In the genomic region with DNA sequence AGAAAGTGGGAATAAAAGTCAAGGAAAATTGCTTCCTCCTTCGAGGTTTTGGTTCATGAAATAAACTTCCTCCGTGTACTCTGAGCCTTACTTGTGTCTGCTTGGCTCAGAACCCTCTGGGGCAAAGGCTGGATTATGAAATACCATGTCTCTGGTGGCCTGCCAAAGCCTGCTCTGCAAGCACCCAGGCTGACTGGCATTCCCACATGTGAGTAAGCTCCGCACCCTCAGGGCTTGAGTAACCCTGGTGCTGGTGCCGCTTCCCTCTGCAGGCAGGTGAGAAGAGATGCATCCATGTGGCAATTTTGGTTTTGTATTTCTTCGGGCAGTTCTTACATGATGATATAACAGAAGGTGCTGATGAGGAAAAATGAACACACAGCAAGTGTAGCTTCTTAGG, we compare ENCODE assay signal across 10 mouse cellular contexts.
DNase-seq lines count a peak whose midpoint lies in the region; ATAC-seq and TF ChIP-seq lines count a peak whose summit lies in the region.
"Had no signal": no experiment of that assay in that cellular context is flagged by ENCODE, and none has a peak within 500 bp of the region (broad histone marks: within the 10 kb centered on the region; RNA-seq: fewer than 3 reads in every experiment).

No protein-coding gene starts in this region.

- peak; percentile 6; the same call in 1 of the 2 replicates for TF ChIP-seq CTCF in forebrain, postnatal 0 days (IDR thresholded peaks at IDR 0.05; ENCODE audit: low read depth)

- no peaks in the 10 kb centered on the region for H3K9me3 ChIP-seq in forebrain, postnatal 0 days (ENCODE audit: low read length)
- H3K9me3 ChIP-seq in forebrain, embryonic 16.5 days (ENCODE audit: control insufficient read depth, low read length), result no peaks in the 10 kb centered on the region
- H3K9me3 ChIP-seq in forebrain, embryonic 12.5 days, result no peaks in the 10 kb centered on the region
- H3K9me3 ChIP-seq: hindbrain, embryonic 15.5 days; lung, embryonic 15.5 days had no signal

- no peaks in the 10 kb centered on the region for H3K4me1 ChIP-seq in forebrain, postnatal 0 days (ENCODE audit: insufficient read depth)
- H3K4me1 ChIP-seq in forebrain, embryonic 16.5 days (replicated peaks; ENCODE audit: control insufficient read depth, insufficient read depth, low read length), result no peaks in the 10 kb centered on the region
- no peaks in the 10 kb centered on the region for H3K4me1 ChIP-seq in forebrain, embryonic 12.5 days
- H3K4me1 ChIP-seq: hindbrain, embryonic 15.5 days; lung, embryonic 15.5 days had no signal

- ATAC-seq in forebrain, postnatal 0 days, result no peak
- no peak for ATAC-seq in forebrain, embryonic 16.5 days
- no peak for ATAC-seq in forebrain, embryonic 12.5 days (ENCODE audit: low FRiP score)

- 69% methylated on average over 5 of the region's 5 CpGs for WGBS in forebrain, postnatal 0 days
- WGBS in forebrain, embryonic 16.5 days, result 74% methylated on average over 5 of the region's 5 CpGs
- WGBS in forebrain, embryonic 12.5 days, result 67% methylated on average over 5 of the region's 5 CpGs

- H3K4me2 ChIP-seq in forebrain, postnatal 0 days (ENCODE audit: low read depth), result no peak overlapping the region
- H3K4me2 ChIP-seq in forebrain, embryonic 16.5 days (ENCODE audit: low read length), result no peak overlapping the region
- no peak overlapping the region for H3K4me2 ChIP-seq in forebrain, embryonic 12.5 days
- H3K4me2 ChIP-seq: hindbrain, embryonic 15.5 days; lung, embryonic 15.5 days had no signal

- H3K27me3 ChIP-seq in forebrain, postnatal 0 days (ENCODE audit: insufficient read depth, low read length), result no peaks in the 10 kb centered on the region
- H3K27me3 ChIP-seq in forebrain, embryonic 16.5 days (replicated peaks; ENCODE audit: control insufficient read depth, insufficient read depth, low read length), result 0 out of 2 replicates have a peak, but pooled peaks cover 3% of the 10 kb centered on the region
- H3K27me3 ChIP-seq in forebrain, embryonic 12.5 days, result peaks cover 2% of the 10 kb centered on the region; the same call in 1 of the 2 replicates
- H3K27me3 ChIP-seq: lung, embryonic 15.5 days had no signal

- no peak for DNase-seq in forebrain, postnatal 0 days
- peak; percentile 77 for DNase-seq in adrenal gland, postnatal 25 days
- DNase-seq in kidney, adult 8-10 months, result peak; percentile 93 to 94
- DNase-seq in ovary, postnatal 14 days (ENCODE audit: low spot score), result peak; percentile 42
- DNase-seq in cerebellum, adult 11 months, result no peak
- DNase-seq in frontal cortex, postnatal 36 days (ENCODE audit: low spot score in 2 of 2), result no peak

- H3K4me3 ChIP-seq in forebrain, postnatal 0 days (ENCODE audit: low read depth, low read length), result no peak overlapping the region
- H3K4me3 ChIP-seq in forebrain, embryonic 16.5 days (replicated peaks; ENCODE audit: low read length), result no peak overlapping the region
- no peak overlapping the region for H3K4me3 ChIP-seq in forebrain, embryonic 12.5 days (replicated peaks)
- H3K4me3 ChIP-seq: hindbrain, embryonic 15.5 days; lung, embryonic 15.5 days had no signal

- H3K9ac ChIP-seq in forebrain, postnatal 0 days, result no peak overlapping the region
- H3K9ac ChIP-seq in forebrain, embryonic 16.5 days (replicated peaks; ENCODE audit: low read depth, low read length), result no peak overlapping the region
- H3K9ac ChIP-seq in forebrain, embryonic 12.5 days, result no peak overlapping the region
- H3K9ac ChIP-seq: hindbrain, embryonic 15.5 days; lung, embryonic 15.5 days had no signal

- H3K27ac ChIP-seq in forebrain, postnatal 0 days (ENCODE audit: low read depth, low read length), result no peak overlapping the region
- H3K27ac ChIP-seq in forebrain, embryonic 16.5 days (ENCODE audit: low read length), result no peak overlapping the region
- no peak overlapping the region for H3K27ac ChIP-seq in forebrain, embryonic 12.5 days
- H3K27ac ChIP-seq: hindbrain, embryonic 15.5 days; lung, embryonic 15.5 days had no signal

- no peaks in the 10 kb centered on the region for H3K36me3 ChIP-seq in forebrain, postnatal 0 days (ENCODE audit: insufficient read depth)
- H3K36me3 ChIP-seq in forebrain, embryonic 16.5 days (ENCODE audit: control insufficient read depth, insufficient read depth), result no peaks in the 10 kb centered on the region
- H3K36me3 ChIP-seq in forebrain, embryonic 12.5 days (replicated peaks), result no peaks in the 10 kb centered on the region
- H3K36me3 ChIP-seq: hindbrain, embryonic 15.5 days; lung, embryonic 15.5 days had no signal

Comparison
In these comparisons a context has a peak if more than half of its experiments do, and no peak if none do; other contexts are left out.
1. DNase-seq: peak in adrenal gland, postnatal 25 days (single experiment), kidney, adult 8-10 months (2 of 2) and ovary, postnatal 14 days (single experiment); none in forebrain, postnatal 0 days (single experiment), cerebellum, adult 11 months (single experiment) and frontal cortex, postnatal 36 days (0 of 2).